Mouse (Mus musculus) lung, adult 2 months (tissue): ENCODE measurements around the gene Esyt2.

Experiments
- CTCF ChIP-seq: fragments of 200-500 bp; IDR thresholded peaks from 2 replicates; pipeline ENCODE4 v1.5.1; 2011; ENCODE audit warnings: mild to moderate bottlenecking, low read length, control low read depth; ENCODE audit not compliant: insufficient read depth
- POLR2A ChIP-seq: fragments of 200-500 bp; IDR thresholded peaks from 2 replicates; pipeline ENCODE4 v1.6.1; 2011; ENCODE audit warnings: low read depth, mild to moderate bottlenecking, control low read depth, low read length, borderline replicate concordance; ENCODE audit errors: extremely low read depth

- TF ChIP-seq CTCF = no peak
- TF ChIP-seq POLR2A = no peak
Observed at GRCm38 (mm10) chr12:116383995-116384394, 103.0 kb downstream of the Esyt2 start.
